Mouse (Mus musculus) kidney, embryonic 14.5 days (tissue): ENCODE data around the gene Trim63. TPM values are rescaled to one million over a fixed set of nuclear protein-coding genes. Genes with fewer than 3 reads are reported as not detected.

Experiments used
- ATAC-seq: fragments of 200-750 bp; cut with Nextera tagmentation; 2 replicates; pipeline ENCODE4 v1.8.0; 2017; ENCODE audit warnings: moderate number of reproducible peaks, mild to moderate bottlenecking, moderate TSS enrichment, moderate library complexity; ENCODE audit not compliant: low FRiP score, low TSS enrichment
- H3K27ac ChIP-seq: fragments of 300-500 bp; sonication (generic); 2 replicates; pipeline ENCODE4 v1.5.1; 2014; ENCODE audit warnings: low read depth, mild to moderate bottlenecking, low read length, moderate library complexity, mixed read lengths
- H3K27me3 ChIP-seq: fragments of 300-500 bp; sonication (generic); 2 replicates; pipeline ENCODE4 v1.6.1; 2014; ENCODE audit warnings: mild to moderate bottlenecking, low read length; ENCODE audit not compliant: control insufficient read depth, insufficient read depth
- H3K36me3 ChIP-seq: fragments of 300-500 bp; sonication (generic); 2 replicates; pipeline ENCODE4 v1.6.1; 2014; ENCODE audit warnings: low read length, mixed read lengths; ENCODE audit not compliant: control insufficient read depth, insufficient read depth
- H3K4me1 ChIP-seq: fragments of 300-500 bp; sonication (generic); 2 replicates; pipeline ENCODE4 v1.6.1; 2014; ENCODE audit warnings: low read length, mixed read lengths; ENCODE audit not compliant: control insufficient read depth, insufficient read depth
- H3K4me2 ChIP-seq: fragments of 300-500 bp; sonication (generic); replicated peaks from 2 replicates; pipeline ENCODE4 v1.6.1; 2014; ENCODE audit warnings: low read depth, mild to moderate bottlenecking, low read length
- H3K4me3 ChIP-seq: fragments of 300-500 bp; sonication (generic); 2 replicates; pipeline ENCODE4 v1.5.1; 2014; ENCODE audit warnings: mild to moderate bottlenecking, low read length
- H3K9ac ChIP-seq: fragments of 300-500 bp; sonication (generic); 2 replicates; pipeline ENCODE4 v1.6.1; 2014; ENCODE audit warnings: low read depth, mild to moderate bottlenecking, low read length, moderate library complexity
- H3K9me3 ChIP-seq: fragments of 300-500 bp; sonication (generic); 2 replicates; pipeline ENCODE4 v1.6.1; 2016; ENCODE audit warnings: low read length; ENCODE audit not compliant: control insufficient read depth
- WGBS: fragments of 180-500 bp; shearing (Covaris S2); extraction: QIAGEN DNeasy Blood & Tissue Kit; methylation state at CpG from one replicate; pipeline ENCODE4 v1.1.7; 2014; 5-methylcytosine and 5-hydroxymethylcytosine counted together
- polyA plus RNA-seq: library from polyadenylated mRNA; unstranded; fragments of >200 nt; fragmentation: Nextera tagmentation; extraction: Ambion mirVana; gene quantifications from 2 replicates; pipeline ENCODE4 v1.2.1, GENCODE M21; 2014

Gene Trim63
- polyA plus RNA-seq, 1 experiment from 2014 or later = 0.88 TPM

GRCm38 (mm10) chr4:134310656-134311055, 4.3 kb upstream of the Trim63 start:
- no peak for ATAC-seq
- no peak overlapping the region for H3K4me3 ChIP-seq
- no peaks in the 10 kb centered on the region for H3K36me3 ChIP-seq
- 83% methylated on average over 9 of the region's 9 CpGs for whole genome bisulfite sequencing
- no peak overlapping the region for H3K9ac ChIP-seq
- no peaks in the 10 kb centered on the region; the same call in 1 of the 2 replicates for H3K9me3 ChIP-seq
- H3K4me1 ChIP-seq = peaks cover 12% of the 10 kb centered on the region
- no peak overlapping the region for H3K27ac ChIP-seq
- no peak overlapping the region for H3K4me2 ChIP-seq
- H3K27me3 ChIP-seq = no peaks in the 10 kb centered on the region

GRCm38 (mm10) chr4:134311784-134312183, 3.1 kb upstream of the Trim63 start:
- 69% methylated on average over 9 of the region's 9 CpGs for WGBS
- Histone ChIP-seq H3K4me2 (no peak overlapping the region), H3K4me3 (no peak overlapping the region), H3K9me3 (no peaks in the 10 kb centered on the region; the same call in 1 of the 2 replicates), H3K27me3 (no peaks in the 10 kb centered on the region), H3K27ac (no peak overlapping the region), H3K9ac (no peak overlapping the region), H3K36me3 (no peaks in the 10 kb centered on the region), H3K4me1 (peaks cover 12% of the 10 kb centered on the region)
- no peak for ATAC-seq

GRCm38 (mm10) chr4:134312341-134312740, 2.6 kb upstream of the Trim63 start:
- H3K9me3 ChIP-seq = no peaks in the 10 kb centered on the region; the same call in 1 of the 2 replicates
- H3K4me1 ChIP-seq = peaks cover 7% of the 10 kb centered on the region
- H3K27me3 ChIP-seq = no peaks in the 10 kb centered on the region
- WGBS = 98% methylated on average over 5 of the region's 5 CpGs
- no peak overlapping the region for H3K9ac ChIP-seq
- H3K36me3 ChIP-seq = no peaks in the 10 kb centered on the region
- H3K27ac ChIP-seq = no peak overlapping the region
- H3K4me2 ChIP-seq = no peak overlapping the region
- no peak overlapping the region for H3K4me3 ChIP-seq
- ATAC-seq = no peak

- Histone ChIP-seq H3K9ac (no peak overlapping the region), H3K27ac (no peak overlapping the region), H3K9me3 (no peaks in the 10 kb centered on the region; the same call in 1 of the 2 replicates), H3K27me3 (no peaks in the 10 kb centered on the region), H3K4me2 (no peak overlapping the region), H3K4me1 (peaks cover 4% of the 10 kb centered on the region; the same call in 1 of the 2 replicates), H3K36me3 (no peaks in the 10 kb centered on the region), H3K4me3 (no peak overlapping the region)
- WGBS = 98% methylated on average over 6 of the region's 6 CpGs
- ATAC-seq = no peak
Measured at GRCm38 (mm10) chr4:134312901-134313300, 2.0 kb upstream of the Trim63 start.

- H3K27me3 ChIP-seq = no peaks in the 10 kb centered on the region
Measured at GRCm38 (mm10) chr4:134314081-134314655, 752 bp upstream of the Trim63 start.

GRCm38 (mm10) chr4:134315470-134315869, 550 bp downstream of the Trim63 start:
- Histone ChIP-seq H3K9me3 (no peaks in the 10 kb centered on the region; the same call in 1 of the 2 replicates), H3K4me1 (peaks cover 4% of the 10 kb centered on the region; the same call in 1 of the 2 replicates), H3K27me3 (no peaks in the 10 kb centered on the region), H3K36me3 (no peaks in the 10 kb centered on the region), H3K27ac (no peak overlapping the region), H3K4me3 (no peak overlapping the region), H3K4me2 (peak overlapping the region; percentile 17), H3K9ac (no peak overlapping the region; the same call in 1 of the 2 replicates)
- WGBS = 74% methylated on average over 9 of the region's 9 CpGs
- ATAC-seq = no peak

More at GRCm38 (mm10) chr4:134314081-134314655, 752 bp upstream of the Trim63 start:
- ATAC-seq = 0 out of 2 replicates have a peak, but pooled peaks have one; percentile 23
- no peak overlapping the region for H3K27ac ChIP-seq
- no peak overlapping the region for H3K4me2 ChIP-seq
- WGBS = 77% methylated on average over 4 of the region's 4 CpGs
- no peak overlapping the region for H3K9ac ChIP-seq
- no peaks in the 10 kb centered on the region; the same call in 1 of the 2 replicates for H3K9me3 ChIP-seq
- H3K4me1 ChIP-seq = peaks cover 4% of the 10 kb centered on the region; the same call in 1 of the 2 replicates
- H3K4me3 ChIP-seq = no peak overlapping the region
- no peaks in the 10 kb centered on the region for H3K36me3 ChIP-seq

GRCm38 (mm10) chr4:134316390-134316789, 1.5 kb downstream of the Trim63 start:
- H3K27me3 ChIP-seq = no peaks in the 10 kb centered on the region
- no peak for ATAC-seq

GRCm38 (mm10) chr4:134319074-134319473, 4.2 kb downstream of the Trim63 start:
- 85% methylated on average over 5 of the region's 5 CpGs for WGBS

More at GRCm38 (mm10) chr4:134316390-134316789, 1.5 kb downstream of the Trim63 start:
- H3K4me2 ChIP-seq = no peak overlapping the region
- no peak overlapping the region for H3K4me3 ChIP-seq
- WGBS = 50% methylated on average over 16 of the region's 16 CpGs
- H3K9ac ChIP-seq = no peak overlapping the region
- H3K27ac ChIP-seq = no peak overlapping the region
- no peaks in the 10 kb centered on the region for H3K36me3 ChIP-seq
- no peaks in the 10 kb centered on the region; the same call in 1 of the 2 replicates for H3K9me3 ChIP-seq
- H3K4me1 ChIP-seq = peaks cover 4% of the 10 kb centered on the region; the same call in 1 of the 2 replicates

GRCm38 (mm10) chr4:134319674-134320073, 4.8 kb downstream of the Trim63 start:
- Histone ChIP-seq H3K27me3 (no peaks in the 10 kb centered on the region), H3K36me3 (no peaks in the 10 kb centered on the region), H3K4me2 (no peak overlapping the region), H3K4me3 (no peak overlapping the region), H3K27ac (no peak overlapping the region), H3K4me1 (peaks cover 2% of the 10 kb centered on the region; the same call in 1 of the 2 replicates), H3K9ac (no peak overlapping the region), H3K9me3 (no peaks in the 10 kb centered on the region)
- ATAC-seq = no peak
- WGBS = 67% methylated on average over 5 of the region's 5 CpGs

More at GRCm38 (mm10) chr4:134319074-134319473, 4.2 kb downstream of the Trim63 start:
- H3K4me3 ChIP-seq = no peak overlapping the region
- no peak overlapping the region for H3K4me2 ChIP-seq
- H3K27me3 ChIP-seq = no peaks in the 10 kb centered on the region
- H3K36me3 ChIP-seq = no peaks in the 10 kb centered on the region
- no peaks in the 10 kb centered on the region for H3K9me3 ChIP-seq
- no peak for ATAC-seq
- H3K9ac ChIP-seq = no peak overlapping the region
- no peak overlapping the region for H3K27ac ChIP-seq
- H3K4me1 ChIP-seq = peaks cover 4% of the 10 kb centered on the region; the same call in 1 of the 2 replicates
